Mouse (Mus musculus): ENCODE results near the gene Has1. TPM values are rescaled to one million over a fixed set of nuclear protein-coding genes. Genes with fewer than 3 reads are reported as not detected.
"Not testable (repeated sequence)": the region's sequence is repeated elsewhere in the genome, so short reads cannot be mapped to it uniquely, and the experiment has no call there.

Gene Has1
- polyA plus RNA-seq, 1 experiment = 0.08 TPM

- H3K4me1 ChIP-seq (ENCODE audit: control insufficient read depth, insufficient read depth, low read length) = no peaks in the 10 kb centered on the region
- no peak overlapping the region for H3K27ac ChIP-seq (ENCODE audit: insufficient read depth, low read depth, low read length)
- no peaks in the 10 kb centered on the region; the same call in 1 of the 2 replicates for H3K27me3 ChIP-seq (replicated peaks; ENCODE audit: control insufficient read depth, insufficient read depth, low read length)
- 88% methylated on average over 3 of the region's 3 CpGs for WGBS
- no peak for TF ChIP-seq POLR2A (IDR thresholded peaks at IDR 0.05; ENCODE audit: low read depth, low read length)
- no peak for TF ChIP-seq CTCF (conservative IDR thresholded peaks at IDR 0.05; ENCODE audit: insufficient read depth, insufficient read length, low read depth, low read length)
- no peaks in the 10 kb centered on the region for H3K36me3 ChIP-seq (ENCODE audit: control insufficient read depth, insufficient read depth, low read length)
- DNase-seq = no peak
- no peak overlapping the region for H3K4me3 ChIP-seq (ENCODE audit: insufficient read depth, low read depth, low read length)
These were observed 5.1 kb upstream of the Has1 start for GRCm38 (mm10) chr17:17860110-17860509.

DNA sequence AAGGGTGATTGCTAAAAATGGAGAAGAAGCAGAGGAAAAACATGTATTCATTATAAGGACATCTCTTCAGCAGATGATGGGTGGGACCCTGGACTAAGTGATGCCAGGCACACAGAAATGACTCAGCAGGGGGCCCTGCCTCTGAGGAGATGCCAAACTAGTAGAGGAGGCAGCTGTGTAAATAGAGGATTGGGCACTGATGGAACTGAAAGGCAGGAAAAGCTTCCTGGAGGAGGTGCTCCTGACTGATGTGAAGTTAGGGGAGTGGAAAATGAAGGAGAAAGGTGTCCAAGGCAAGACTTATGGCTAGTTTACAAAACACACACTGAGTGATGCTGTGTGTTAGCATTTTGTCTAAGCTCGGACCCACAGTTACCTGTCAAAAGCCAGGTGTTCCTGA is 2.4 kb upstream of the Has1 start:
- Histone ChIP-seq H3K27ac (ENCODE audit: insufficient read depth, low read depth, low read length) (no peak overlapping the region), H3K36me3 (ENCODE audit: control insufficient read depth, insufficient read depth, low read length) (no peaks in the 10 kb centered on the region), H3K4me3 (ENCODE audit: insufficient read depth, low read depth, low read length) (no peak overlapping the region), H3K27me3 (replicated peaks; ENCODE audit: control insufficient read depth, insufficient read depth, low read length) (no peaks in the 10 kb centered on the region), H3K4me1 (ENCODE audit: control insufficient read depth, insufficient read depth, low read length) (no peaks in the 10 kb centered on the region)
- WGBS = 81% methylated on average over 1 of the region's 1 CpGs
- no peak for DNase-seq
- TF ChIP-seq POLR2A (IDR thresholded peaks at IDR 0.05; ENCODE audit: low read depth, low read length) = no peak
- TF ChIP-seq CTCF (conservative IDR thresholded peaks at IDR 0.05; ENCODE audit: insufficient read depth, insufficient read length, low read depth, low read length) = no peak

DNA sequence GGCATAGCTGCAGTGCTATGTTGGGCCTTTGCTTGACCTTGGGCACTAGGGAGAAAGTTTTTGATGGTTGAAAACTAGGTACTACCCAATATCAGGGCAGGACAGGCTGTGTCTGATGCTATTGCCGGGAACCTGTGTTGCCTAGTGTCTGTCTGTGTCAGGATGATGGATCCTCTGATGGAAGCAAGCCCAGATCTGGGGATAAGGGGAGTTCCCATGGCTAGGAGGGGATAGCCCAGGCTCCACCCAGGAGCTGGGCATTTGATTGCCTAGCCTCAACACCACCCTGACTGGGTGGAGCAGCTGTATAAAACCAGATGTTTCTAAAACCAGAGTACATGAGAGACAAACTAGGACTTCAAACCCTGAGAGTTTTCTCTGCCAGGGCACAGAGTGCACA is 1.6 kb upstream of the Has1 start:
- Histone ChIP-seq H3K36me3 (ENCODE audit: control insufficient read depth, insufficient read depth, low read length) (no peaks in the 10 kb centered on the region), H3K4me3 (ENCODE audit: insufficient read depth, low read depth, low read length) (no peak overlapping the region), H3K27ac (ENCODE audit: insufficient read depth, low read depth, low read length) (no peak overlapping the region), H3K4me1 (ENCODE audit: control insufficient read depth, insufficient read depth, low read length) (no peaks in the 10 kb centered on the region), H3K27me3 (replicated peaks; ENCODE audit: control insufficient read depth, insufficient read depth, low read length) (no peaks in the 10 kb centered on the region)
- TF ChIP-seq POLR2A (IDR thresholded peaks at IDR 0.05; ENCODE audit: low read depth, low read length) = no peak
- no peak for TF ChIP-seq CTCF (conservative IDR thresholded peaks at IDR 0.05; ENCODE audit: insufficient read depth, insufficient read length, low read depth, low read length)
- no peak for DNase-seq
- WGBS = 64% methylated on average over 1 of the region's 1 CpGs

DNA sequence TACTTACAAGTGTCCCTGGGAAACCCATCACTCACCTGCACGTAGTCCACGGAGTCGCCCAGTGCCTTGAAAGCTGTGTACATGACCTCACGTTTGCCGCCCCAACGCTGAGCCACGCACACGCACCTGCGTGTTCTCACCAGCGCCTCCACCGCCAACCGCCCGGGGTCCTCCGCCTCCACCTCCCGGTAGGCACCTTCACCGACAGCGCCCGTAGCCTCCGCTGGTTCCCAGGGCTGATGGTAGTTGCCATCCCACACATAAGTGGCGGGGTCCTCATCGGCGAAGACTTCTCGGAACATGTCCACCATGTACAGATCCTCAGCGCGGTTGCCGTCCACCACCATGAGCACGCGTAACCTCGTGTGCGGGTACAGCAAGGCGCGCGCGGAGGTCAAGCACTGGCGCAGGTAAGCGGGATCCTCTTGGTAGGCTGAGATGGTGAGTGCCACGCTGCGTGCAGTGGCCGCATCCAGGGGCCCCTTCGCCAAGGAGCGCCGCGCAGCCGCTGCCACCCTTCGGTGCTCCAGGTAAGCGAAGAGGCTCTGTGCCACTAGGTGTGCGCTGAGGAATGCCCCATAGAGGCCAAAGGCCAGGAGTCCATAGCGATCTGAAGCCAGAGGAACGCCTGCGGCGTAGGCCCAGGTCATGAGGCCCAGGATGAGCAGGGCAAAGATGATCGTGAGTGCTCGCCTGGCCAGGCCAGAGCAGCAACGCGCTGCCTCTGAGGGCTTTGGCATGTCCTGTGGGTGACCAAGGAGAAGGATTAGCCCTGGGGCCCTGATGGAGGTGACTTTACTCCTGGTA is 4.9 kb downstream of the Has1 start:
- WGBS = 39% methylated on average over 55 of the region's 55 CpGs
- Histone ChIP-seq H3K4me3 (ENCODE audit: insufficient read depth, low read depth, low read length) (no peak overlapping the region), H3K27ac (ENCODE audit: insufficient read depth, low read depth, low read length) (no peak overlapping the region)

GRCm38 (mm10) chr17:17848988-17849387 is 6.0 kb downstream of the Has1 start:
- no peaks in the 10 kb centered on the region for H3K36me3 ChIP-seq (ENCODE audit: control insufficient read depth, insufficient read depth, low read length)
- no peaks in the 10 kb centered on the region for H3K4me1 ChIP-seq (ENCODE audit: control insufficient read depth, insufficient read depth, low read length)
- no peaks in the 10 kb centered on the region for H3K27me3 ChIP-seq (replicated peaks; ENCODE audit: control insufficient read depth, insufficient read depth, low read length)
- no peak for DNase-seq
- TF ChIP-seq CTCF (conservative IDR thresholded peaks at IDR 0.05; ENCODE audit: insufficient read depth, insufficient read length, low read depth, low read length) (no peak), POLR2A (IDR thresholded peaks at IDR 0.05; ENCODE audit: low read depth, low read length) (no peak)
- 80% methylated on average over 2 of the region's 2 CpGs for WGBS
- H3K27ac ChIP-seq (ENCODE audit: insufficient read depth, low read depth, low read length) = no peak overlapping the region
- H3K4me3 ChIP-seq (ENCODE audit: insufficient read depth, low read depth, low read length) = no peak overlapping the region

More for the DNA sequence above, 4.9 kb downstream of the Has1 start:
- H3K36me3 ChIP-seq (ENCODE audit: control insufficient read depth, insufficient read depth, low read length) = no peaks in the 10 kb centered on the region
- TF ChIP-seq CTCF (conservative IDR thresholded peaks at IDR 0.05; ENCODE audit: insufficient read depth, insufficient read length, low read depth, low read length) (no peak), POLR2A (IDR thresholded peaks at IDR 0.05; ENCODE audit: low read depth, low read length) (no peak)
- H3K27me3 ChIP-seq (replicated peaks; ENCODE audit: control insufficient read depth, insufficient read depth, low read length) = no peaks in the 10 kb centered on the region
- DNase-seq = no peak
- no peaks in the 10 kb centered on the region for H3K4me1 ChIP-seq (ENCODE audit: control insufficient read depth, insufficient read depth, low read length)

DNA sequence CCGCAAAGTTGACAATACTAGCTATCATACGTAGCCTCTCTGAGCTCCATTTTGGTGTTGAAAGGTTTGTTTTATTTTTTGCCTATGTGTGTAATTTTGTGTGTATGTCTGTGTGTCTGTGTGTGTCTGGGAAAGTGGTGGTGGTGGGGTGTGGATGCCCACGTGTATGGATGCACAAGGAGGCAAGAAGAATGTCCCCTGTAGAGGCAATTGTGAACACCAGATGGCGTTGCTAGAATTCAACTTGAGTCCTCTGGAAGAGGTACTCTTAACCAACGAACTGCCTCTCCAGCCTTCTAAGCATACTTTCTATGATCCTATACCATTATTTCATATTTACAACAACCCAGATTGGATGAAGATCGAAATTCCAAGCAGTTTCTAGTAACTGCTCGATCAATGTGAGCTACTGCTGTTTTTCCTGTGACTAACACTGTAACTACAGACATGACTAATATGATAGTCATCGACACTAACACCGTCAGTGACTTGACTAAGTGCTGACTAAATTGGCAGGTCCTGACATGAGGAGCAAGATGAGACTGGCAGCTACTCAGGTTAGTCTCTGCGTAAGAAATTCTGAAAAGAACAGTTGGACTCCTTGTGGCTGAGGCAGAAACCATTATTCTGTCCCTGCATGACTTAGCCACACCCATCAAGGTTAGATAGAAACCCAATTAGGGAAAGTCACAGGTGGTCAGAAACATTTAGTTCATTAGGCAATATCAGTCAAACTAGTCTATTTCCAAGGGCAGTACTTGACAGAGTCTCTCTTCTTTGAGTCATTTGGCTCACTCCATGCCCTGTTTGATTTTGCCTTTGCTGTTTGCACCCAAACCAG is 9.6 kb downstream of the Has1 start:
- DNase-seq = peak; percentile 25
- no peaks in the 10 kb centered on the region for H3K4me1 ChIP-seq (ENCODE audit: control insufficient read depth, insufficient read depth, low read length)
- H3K36me3 ChIP-seq (ENCODE audit: control insufficient read depth, insufficient read depth, low read length) = no peaks in the 10 kb centered on the region
- no peak overlapping the region for H3K27ac ChIP-seq (ENCODE audit: insufficient read depth, low read depth, low read length)
- WGBS = 76% methylated on average over 10 of the region's 10 CpGs
- H3K27me3 ChIP-seq (replicated peaks; ENCODE audit: control insufficient read depth, insufficient read depth, low read length) = no peaks in the 10 kb centered on the region
- H3K4me3 ChIP-seq (ENCODE audit: insufficient read depth, low read depth, low read length) = no peak overlapping the region
- TF ChIP-seq POLR2A (IDR thresholded peaks at IDR 0.05; ENCODE audit: low read depth, low read length) (no peak), CTCF (conservative IDR thresholded peaks at IDR 0.05; ENCODE audit: insufficient read depth, insufficient read length, low read depth, low read length) (0 out of 2 replicates have a peak, but pooled peaks have one; percentile 8)

DNA sequence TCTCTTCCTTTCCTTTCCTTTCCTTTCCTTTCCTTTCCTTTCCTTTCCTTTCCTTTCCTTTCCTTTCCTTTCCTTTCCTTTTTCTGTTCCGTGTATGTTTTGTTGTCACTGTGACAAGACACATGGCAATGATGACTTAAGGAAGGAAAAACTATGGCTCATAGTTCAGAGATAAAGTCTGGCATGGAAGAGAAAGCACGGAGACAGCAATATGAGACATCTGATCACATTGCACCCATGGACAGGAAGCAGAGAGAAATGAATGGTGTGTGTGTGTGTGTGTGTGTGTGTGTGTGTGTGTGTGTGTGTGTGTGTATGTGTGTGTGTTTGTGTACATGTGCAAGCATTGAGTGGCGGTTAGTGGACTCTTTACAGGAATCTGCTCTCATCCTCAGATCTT is 10.4 kb downstream of the Has1 start:
- not testable (repeated sequence) for H3K4me3 ChIP-seq (ENCODE audit: insufficient read depth, low read depth, low read length); DNase-seq; H3K4me1 ChIP-seq (ENCODE audit: control insufficient read depth, insufficient read depth, low read length); H3K27me3 ChIP-seq (replicated peaks; ENCODE audit: control insufficient read depth, insufficient read depth, low read length); H3K27ac ChIP-seq (ENCODE audit: insufficient read depth, low read depth, low read length); H3K36me3 ChIP-seq (ENCODE audit: control insufficient read depth, insufficient read depth, low read length)
- 66% methylated on average over 3 of the region's 3 CpGs for WGBS

Measured in kidney, adult 2 months (tissue).